8 mouse cellular contexts compared by ENCODE assay signal in the genomic region with DNA sequence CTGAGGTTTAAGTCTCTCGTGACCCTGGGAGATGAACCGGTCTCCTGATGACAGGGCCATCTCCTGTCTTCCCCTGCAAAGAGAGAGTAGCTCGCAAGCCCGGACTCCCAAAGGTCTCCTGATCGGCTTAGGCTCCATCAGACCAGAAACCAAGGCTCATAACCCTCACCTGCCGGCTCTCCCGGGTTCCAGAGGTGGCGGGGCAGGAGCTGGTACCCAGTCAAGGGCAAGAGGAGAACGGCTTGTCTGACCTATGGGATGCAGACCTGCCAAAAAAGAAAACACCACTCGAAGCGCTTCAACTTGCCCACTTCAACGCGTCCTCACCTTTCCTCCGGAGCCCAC. TPM values are rescaled to one million over a fixed set of nuclear protein-coding genes. Genes with fewer than 3 reads are reported as not detected.
DNase-seq lines count a peak whose midpoint lies in the region; ATAC-seq and TF ChIP-seq lines count a peak whose summit lies in the region.

No protein-coding gene starts in this region.

- peak overlapping the region; percentile 98 for H3K9ac ChIP-seq in heart, embryonic 14.5 days (ENCODE audit: low read length)
- H3K9ac ChIP-seq in hindbrain, embryonic 12.5 days, result peak overlapping the region; percentile 88
- peak overlapping the region; percentile 94 for H3K9ac ChIP-seq in midbrain, embryonic 11.5 days (ENCODE audit: low read length)

- H3K4me2 ChIP-seq in heart, embryonic 14.5 days (ENCODE audit: low read length), result peak overlapping the region; percentile 77
- peak overlapping the region; percentile 77 for H3K4me2 ChIP-seq in hindbrain, embryonic 12.5 days (replicated peaks)
- H3K4me2 ChIP-seq in midbrain, embryonic 11.5 days, result peak overlapping the region; percentile 84

- H3K36me3 ChIP-seq in heart, embryonic 14.5 days (ENCODE audit: control insufficient read depth, insufficient read depth, low read length), result peaks cover 54% of the 10 kb centered on the region
- H3K36me3 ChIP-seq in hindbrain, embryonic 12.5 days, result peaks cover 33% of the 10 kb centered on the region
- H3K36me3 ChIP-seq in midbrain, embryonic 11.5 days (ENCODE audit: control insufficient read depth, insufficient read depth, low read length), result peaks cover 3% of the 10 kb centered on the region; the same call in 1 of the 2 replicates

- peaks cover 2 to 22% of the 10 kb centered on the region in 2 experiments; a peak in 3 of 4 replicates for H3K4me1 ChIP-seq in heart, embryonic 14.5 days (ENCODE audit: control insufficient read depth in 2 of 2, insufficient read depth in 2 of 2, low read length in 2 of 2)
- peaks cover 21% of the 10 kb centered on the region for H3K4me1 ChIP-seq in hindbrain, embryonic 12.5 days
- H3K4me1 ChIP-seq in midbrain, embryonic 11.5 days (ENCODE audit: control insufficient read depth, insufficient read depth, low read length), result peaks cover 17% of the 10 kb centered on the region

- peak overlapping the region; percentile 94 to 95 for H3K27ac ChIP-seq in heart, embryonic 14.5 days (replicated peaks in 1 of 2; ENCODE audit: control insufficient read depth in 1 of 2, insufficient read depth in 1 of 2, low read depth in 2 of 2, low read length in 2 of 2)
- H3K27ac ChIP-seq in hindbrain, embryonic 12.5 days, result peak overlapping the region; percentile 83
- H3K27ac ChIP-seq in midbrain, embryonic 11.5 days (ENCODE audit: low read depth, low read length), result peak overlapping the region; percentile 38; the same call in 1 of the 2 replicates

- WGBS in heart, embryonic 14.5 days, result 0% methylated on average over 14 of the region's 14 CpGs
- WGBS in hindbrain, embryonic 12.5 days, result under 1% methylated on average over 14 of the region's 14 CpGs
- 0% methylated on average over 14 of the region's 14 CpGs for WGBS in midbrain, embryonic 11.5 days

- in situ Hi-C loops in Patski (cut with MboI; ENCODE audit: low pct_unique_long_range_greater_than_20kb), result no loop called here

- no peak for TF ChIP-seq CTCF in Patski (IDR thresholded peaks at IDR 0.05)

- CTCF ChIA-PET in Patski (lab: Charles Lee), result no interaction called here

- H3K4me3 ChIP-seq in heart, embryonic 14.5 days (ENCODE audit: control insufficient read depth in 1 of 2, insufficient read depth in 1 of 2, low read depth in 1 of 2, low read length in 2 of 2), result peak overlapping the region; percentile 81 to 90
- H3K4me3 ChIP-seq in hindbrain, embryonic 12.5 days, result peak overlapping the region; percentile 62
- peak overlapping the region; percentile 90 for H3K4me3 ChIP-seq in midbrain, embryonic 11.5 days (ENCODE audit: low read depth, low read length)

- H3K9me3 ChIP-seq in heart, embryonic 14.5 days (ENCODE audit: control insufficient read depth, low read length), result no peaks in the 10 kb centered on the region
- no peaks in the 10 kb centered on the region for H3K9me3 ChIP-seq in hindbrain, embryonic 12.5 days (replicated peaks)
- no peaks in the 10 kb centered on the region for H3K9me3 ChIP-seq in midbrain, embryonic 11.5 days (ENCODE audit: control insufficient read depth, low read length)

- POLR2A ChIA-PET in Patski (lab: Charles Lee), result no interaction called here

- 0 out of 2 replicates have a peak, but pooled peaks have one; percentile 5 for ATAC-seq in heart, embryonic 14.5 days (ENCODE audit: insufficient number of reproducible peaks, insufficient read depth, low FRiP score, low read depth)
- ATAC-seq in Patski, result peak; percentile 18
- ATAC-seq in hindbrain, embryonic 12.5 days (ENCODE audit: low FRiP score), result peak; percentile 57
- no peak; the same call in 1 of the 2 replicates for ATAC-seq in midbrain, embryonic 11.5 days (ENCODE audit: low FRiP score)

- no peaks in the 10 kb centered on the region for H3K27me3 ChIP-seq in heart, embryonic 14.5 days (ENCODE audit: control insufficient read depth, insufficient read depth, low read length)
- no peaks in the 10 kb centered on the region for H3K27me3 ChIP-seq in Patski
- no peaks in the 10 kb centered on the region for H3K27me3 ChIP-seq in hindbrain, embryonic 12.5 days
- no peaks in the 10 kb centered on the region for H3K27me3 ChIP-seq in midbrain, embryonic 11.5 days (ENCODE audit: control insufficient read depth, insufficient read depth, low read length)

- DNase-seq in heart, adult 8-10 months (ENCODE audit: low spot score), result no peak
- peak; percentile 19 for DNase-seq in Patski (ENCODE audit: low read depth, low spot score)
- peak; percentile 98 for DNase-seq in midbrain, embryonic 11.5 days (ENCODE audit: low spot score, missing footprints)
- no peak for DNase-seq in frontal cortex, adult 2 months (ENCODE audit: extremely low spot score in 1 of 2, low spot score in 1 of 2)
- DNase-seq in right cerebral cortex, postnatal 10 days (ENCODE audit: low spot score in 2 of 2), result no peak
- DNase-seq in cerebellum, adult 11-12 months, result no peak

RNA-seq across cellular contexts. Expression of a gene that starts 0.4 kb away (rescaled TPM):
- polyA plus RNA-seq in heart, embryonic 14.5 days (2014; fragmentation: Nextera tagmentation; extraction: Ambion mirVana), result 358 and 403 TPM in 2 replicates
- total RNA-seq in heart, adult 8-10 months (2022), result 100 to 1,000 TPM; 335 to 493 (median 403) TPM
- polyA plus RNA-seq in Patski (2021), result 1,117 TPM
- polyA plus RNA-seq in hindbrain, embryonic 12.5 days (2016; fragmentation: Nextera tagmentation; extraction: Ambion mirVana), result 351 and 383 TPM in 2 replicates
- polyA plus RNA-seq in midbrain, embryonic 11.5 days (2014; fragmentation: Nextera tagmentation; extraction: Ambion mirVana), result 465 and 509 TPM in 2 replicates
- 332 and 341 TPM in 2 replicates for polyA plus RNA-seq in frontal cortex, adult 2 months (2012; rRNA removed)

RNA-seq across cellular contexts. Expression of a gene that starts 0.4 kb away (rescaled TPM):
- polyA plus RNA-seq in heart, embryonic 14.5 days (2014; fragmentation: Nextera tagmentation; extraction: Ambion mirVana), result 382 and 415 TPM in 2 replicates
- 100 to 1,000 TPM; 786 to 841 (median 811) TPM for total RNA-seq in heart, adult 8-10 months (2022)
- 203 TPM for polyA plus RNA-seq in Patski (2021)
- 124 and 133 TPM in 2 replicates for polyA plus RNA-seq in hindbrain, embryonic 12.5 days (2016; fragmentation: Nextera tagmentation; extraction: Ambion mirVana)
- polyA plus RNA-seq in midbrain, embryonic 11.5 days (2014; fragmentation: Nextera tagmentation; extraction: Ambion mirVana), result 138 and 152 TPM in 2 replicates
- polyA plus RNA-seq in frontal cortex, adult 2 months (2012; rRNA removed), result 134 and 137 TPM in 2 replicates

RNA-seq across cellular contexts. Expression of a gene that starts 38.1 kb away (rescaled TPM):
- polyA plus RNA-seq in heart, embryonic 14.5 days (2014; fragmentation: Nextera tagmentation; extraction: Ambion mirVana), result 0.09 and 0.20 TPM in 2 replicates
- under 1 TPM; 0.25 to 0.55 (median 0.40) TPM for total RNA-seq in heart, adult 8-10 months (2022)
- polyA plus RNA-seq in Patski (2021), result not detected
- 0.20 and 0.21 TPM in 2 replicates for polyA plus RNA-seq in hindbrain, embryonic 12.5 days (2016; fragmentation: Nextera tagmentation; extraction: Ambion mirVana)
- 0.08 and 0.22 TPM in 2 replicates for polyA plus RNA-seq in midbrain, embryonic 11.5 days (2014; fragmentation: Nextera tagmentation; extraction: Ambion mirVana)
- 0.97 and 0.98 TPM in 2 replicates for polyA plus RNA-seq in frontal cortex, adult 2 months (2012; rRNA removed)

Comparison
In these comparisons a context has a peak if more than half of its experiments do, and no peak if none do; other contexts are left out.
1. H3K27ac ChIP-seq: peak in every context shown above with its lines; median percentile 94 in heart, embryonic 14.5 days; 83 in hindbrain, embryonic 12.5 days; 38 in midbrain, embryonic 11.5 days.
2. DNase-seq: peak in Patski (single experiment) and midbrain, embryonic 11.5 days (single experiment); none in heart, adult 8-10 months (single experiment), frontal cortex, adult 2 months (0 of 2), right cerebral cortex, postnatal 10 days (0 of 2) and cerebellum, adult 11-12 months (single experiment).
3. Peak in every context shown above with its lines, with median percentiles within 50 percentile points of each other: H3K4me2 ChIP-seq, H3K4me3 ChIP-seq and H3K9ac ChIP-seq.